Mouse (Mus musculus): ENCODE measurements around the gene Ankdd1a. TPM values are rescaled to one million over a fixed set of nuclear protein-coding genes. Genes with fewer than 3 reads are reported as not detected.

Gene Ankdd1a
- total and polyA plus RNA-seq, 3 experiments: not detected

- H3K79me2 ChIP-seq (replicated peaks; ENCODE audit: control insufficient read depth, extremely low read depth, insufficient read depth, poor library complexity, severe bottlenecking): no peaks in the 10 kb centered on the region
- no peak overlapping the region for H3K4me2 ChIP-seq (ENCODE audit: insufficient read depth, low read depth, poor library complexity, severe bottlenecking)
- no peaks in the 10 kb centered on the region for H3K27me3 ChIP-seq (replicated peaks)
- no peak for TF ChIP-seq UBTF (IDR thresholded peaks at IDR 0.05; ENCODE audit: low read depth, low read length)
- no peak overlapping the region for H3K9ac ChIP-seq (ENCODE audit: insufficient read depth, low read depth)
- H3K4me3 ChIP-seq (replicated peaks in 1 of 3; ENCODE audit: low read depth in 2 of 3, low read length in 2 of 3, poor library complexity in 1 of 3): no peak overlapping the region
- no peaks in the 10 kb centered on the region for H3K9me3 ChIP-seq (replicated peaks; ENCODE audit: low read length)
- no peak for DNase-seq (ENCODE audit: extremely low read depth)
- dilution Hi-C loops (cut with MboI; ENCODE audit: extremely low pct_ligation_motif_present, extremely low pct_unique_long_range_greater_than_20kb, low sequenced_read_pairs): no loop called here
- H3K27ac ChIP-seq (ENCODE audit: insufficient read depth, low read depth): no peak overlapping the region
- in situ Hi-C loops (cut with MboI; ENCODE audit: low pct_ligation_motif_present, low pct_unique_long_range_greater_than_20kb, low sequenced_read_pairs): loop anchor here (5.0 kb wide), 1 partner anchor 38 kb away; no protein-coding TSS in a partner anchor
- H3K4me1 ChIP-seq (ENCODE audit: control insufficient read depth in 1 of 2, insufficient read depth in 2 of 2): peaks cover 23 to 75% of the 10 kb centered on the region in 2 experiments
- no peaks in the 10 kb centered on the region for H3K36me3 ChIP-seq (replicated peaks in 1 of 2; ENCODE audit: control insufficient read depth in 1 of 2, insufficient read depth in 1 of 2, low read length in 1 of 2)
Observed at GRCm38 (mm10) chr9:65539697-65540096, 19.7 kb upstream of the Ankdd1a start.

DNA sequence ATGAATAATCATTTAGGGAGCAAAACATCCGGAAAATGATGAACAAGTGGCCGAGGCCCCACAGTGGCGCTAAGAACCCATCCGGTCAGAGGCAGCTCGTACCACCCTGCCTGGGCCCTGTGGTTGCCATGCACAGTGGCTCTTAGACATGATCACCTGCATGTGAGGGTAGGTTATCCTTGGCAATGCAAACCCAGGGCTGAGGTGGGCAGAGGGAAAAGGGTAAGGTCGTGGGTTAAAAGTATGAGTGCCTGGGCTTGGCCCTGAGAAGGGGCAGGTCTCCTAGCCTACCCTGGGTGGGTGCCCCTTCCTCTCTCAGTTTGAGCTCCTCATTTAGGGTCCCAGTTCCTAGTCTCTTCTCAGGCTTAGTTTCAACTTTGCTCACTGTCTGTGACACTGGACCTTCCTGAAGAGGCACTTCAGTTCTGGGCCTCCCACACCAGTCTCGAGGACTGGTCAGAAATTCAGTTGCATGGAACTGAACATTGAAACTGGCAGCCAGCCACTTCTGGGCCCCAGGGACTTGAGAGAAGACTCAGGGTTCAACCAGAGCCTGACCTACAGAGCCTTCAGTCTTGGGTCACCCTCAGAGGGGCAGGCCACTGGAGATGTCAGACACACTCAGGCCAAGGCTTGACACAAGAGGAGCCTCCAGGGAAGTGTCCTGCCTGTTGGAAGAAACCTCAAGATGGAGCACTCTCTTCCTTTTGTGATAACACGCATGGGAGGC, 18.1 kb upstream of the Ankdd1a start:
- no peaks in the 10 kb centered on the region for H3K36me3 ChIP-seq (replicated peaks in 1 of 2; ENCODE audit: control insufficient read depth in 1 of 2, insufficient read depth in 1 of 2, low read length in 1 of 2)
- no peak overlapping the region for H3K4me2 ChIP-seq (ENCODE audit: insufficient read depth, low read depth, poor library complexity, severe bottlenecking)
- dilution Hi-C loops (cut with MboI; ENCODE audit: extremely low pct_ligation_motif_present, extremely low pct_unique_long_range_greater_than_20kb, low sequenced_read_pairs) (no loop called here), in situ Hi-C loops (cut with MboI; ENCODE audit: low pct_ligation_motif_present, low pct_unique_long_range_greater_than_20kb, low sequenced_read_pairs) (loop anchor here (5.0 kb wide), 1 partner anchor 39 kb away; no protein-coding TSS in a partner anchor)
- peak overlapping the region; percentile 97 for H3K27ac ChIP-seq (ENCODE audit: insufficient read depth, low read depth)
- TF ChIP-seq BHLHE40 (IDR thresholded peaks at IDR 0.05; ENCODE audit: low read depth, low read length) (peak; percentile 50), MEF2A (IDR thresholded peaks at IDR 0.05; ENCODE audit: borderline replicate concordance, low read depth, low read length) (peak; percentile 43; the same call in 1 of the 2 replicates), TCF12 (IDR thresholded peaks at IDR 0.05; ENCODE audit: low read depth, low read length) (0 out of 2 replicates have a peak, but pooled peaks have one; percentile 29), IRF4 (IDR thresholded peaks at IDR 0.05; ENCODE audit: low read depth, low read length) (peak; percentile 55; the same call in 1 of the 2 replicates), MYC (IDR thresholded peaks at IDR 0.05; ENCODE audit: low read depth, low read length) (no peak), TBP (conservative IDR thresholded peaks at IDR 0.05; ENCODE audit: low read depth, low read length) (0 out of 2 replicates have a peak, but pooled peaks have one; percentile 11), ETS1 (conservative IDR thresholded peaks at IDR 0.05; ENCODE audit: low read depth, low read length) (peak; percentile 32), ZNF384 (IDR thresholded peaks at IDR 0.05; ENCODE audit: low read depth, low read length) (no peak)
- no peak for DNase-seq (ENCODE audit: extremely low read depth)
- H3K4me3 ChIP-seq (replicated peaks in 1 of 3; ENCODE audit: low read depth in 2 of 3, low read length in 2 of 3, poor library complexity in 1 of 3): no peak overlapping the region
- peaks cover 6% of the 10 kb centered on the region for H3K9me3 ChIP-seq (replicated peaks; ENCODE audit: low read length)
- peak overlapping the region; percentile 8; the same call in 1 of the 2 replicates for H3K9ac ChIP-seq (ENCODE audit: insufficient read depth, low read depth)
- H3K4me1 ChIP-seq (ENCODE audit: control insufficient read depth in 1 of 2, insufficient read depth in 2 of 2): peaks cover 23 to 87% of the 10 kb centered on the region in 2 experiments
- H3K27me3 ChIP-seq (replicated peaks): no peaks in the 10 kb centered on the region
- no peaks in the 10 kb centered on the region for H3K79me2 ChIP-seq (replicated peaks; ENCODE audit: control insufficient read depth, extremely low read depth, insufficient read depth, poor library complexity, severe bottlenecking)

GRCm38 (mm10) chr9:65536491-65536890, 16.5 kb upstream of the Ankdd1a start:
- dilution Hi-C loops (cut with MboI; ENCODE audit: extremely low pct_ligation_motif_present, extremely low pct_unique_long_range_greater_than_20kb, low sequenced_read_pairs) (no loop called here), in situ Hi-C loops (cut with MboI; ENCODE audit: low pct_ligation_motif_present, low pct_unique_long_range_greater_than_20kb, low sequenced_read_pairs) (loop anchor here (5.0 kb wide), 1 partner anchor 41 kb away; no protein-coding TSS in a partner anchor)
- 0 out of 2 replicates have a peak, but pooled peaks have one; percentile 3 for TF ChIP-seq CHD2 (IDR thresholded peaks at IDR 0.05; ENCODE audit: low read length)
- peak; percentile 28; the same call in 1 of the 2 replicates for TF ChIP-seq BHLHE40 (IDR thresholded peaks at IDR 0.05; ENCODE audit: low read depth, low read length)
- no peak for TF ChIP-seq JUND (conservative IDR thresholded peaks at IDR 0.05; ENCODE audit: low read depth, low read length)
- no peak for TF ChIP-seq ETS1 (conservative IDR thresholded peaks at IDR 0.05; ENCODE audit: low read depth, low read length)
- TF ChIP-seq USF1 (IDR thresholded peaks at IDR 0.05; ENCODE audit: low read depth, low read length): no peak
- no peak for TF ChIP-seq MAFK (IDR thresholded peaks at IDR 0.05; ENCODE audit: insufficient replicate concordance, low read length)
- no peak for TF ChIP-seq SMC3 (IDR thresholded peaks at IDR 0.05; ENCODE audit: low read depth, low read length)
- no peak for TF ChIP-seq ZNF384 (IDR thresholded peaks at IDR 0.05; ENCODE audit: low read depth, low read length)
- no peak for TF ChIP-seq ZMIZ1 (IDR thresholded peaks at IDR 0.05; ENCODE audit: low read depth, low read length)
- no peak for TF ChIP-seq UBTF (IDR thresholded peaks at IDR 0.05; ENCODE audit: low read depth, low read length)
- Histone ChIP-seq H3K79me2 (replicated peaks; ENCODE audit: control insufficient read depth, extremely low read depth, insufficient read depth, poor library complexity, severe bottlenecking) (no peaks in the 10 kb centered on the region), H3K4me1 (ENCODE audit: control insufficient read depth in 1 of 2, insufficient read depth in 2 of 2) (peaks cover 23 to 74% of the 10 kb centered on the region in 2 experiments), H3K9me3 (replicated peaks; ENCODE audit: low read length) (peaks cover 6% of the 10 kb centered on the region), H3K4me3 (replicated peaks in 1 of 3; ENCODE audit: low read depth in 2 of 3, low read length in 2 of 3, poor library complexity in 1 of 3) (peak overlapping the region in 2 of 3 experiments; percentile 21 to 40), H3K4me2 (ENCODE audit: insufficient read depth, low read depth, poor library complexity, severe bottlenecking) (peak overlapping the region; percentile 35), H3K36me3 (replicated peaks in 1 of 2; ENCODE audit: control insufficient read depth in 1 of 2, insufficient read depth in 1 of 2, low read length in 1 of 2) (no peaks in the 10 kb centered on the region), H3K27me3 (replicated peaks) (no peaks in the 10 kb centered on the region), H3K9ac (ENCODE audit: insufficient read depth, low read depth) (peak overlapping the region; percentile 42; the same call in 1 of the 2 replicates), H3K27ac (ENCODE audit: insufficient read depth, low read depth) (peak overlapping the region; percentile 96)
- DNase-seq (ENCODE audit: extremely low read depth): peak; percentile 43

All from CH12.LX (cell line).